In the genomic region with DNA sequence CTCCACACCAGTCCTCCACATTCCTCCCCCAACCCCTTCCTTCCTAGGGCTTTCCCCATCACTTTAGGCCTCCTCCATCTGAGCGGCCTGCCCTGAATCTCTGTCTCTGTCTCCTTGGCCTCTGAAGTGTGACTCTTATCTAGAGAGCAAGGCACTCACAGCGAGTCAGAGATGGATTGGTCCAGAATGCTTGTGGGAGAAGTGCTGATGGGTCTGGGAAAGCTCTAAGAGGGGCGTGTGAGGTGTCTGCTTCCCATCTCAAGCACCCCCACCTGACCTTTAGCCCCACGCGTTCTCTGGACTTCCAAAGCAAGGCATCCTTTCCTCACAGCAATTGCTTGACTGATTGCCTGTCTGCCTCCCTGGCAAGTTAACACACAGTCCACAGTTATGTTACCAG, we compare ENCODE assay signal across 23 mouse cellular contexts. TPM values are rescaled to one million over a fixed set of nuclear protein-coding genes. Genes with fewer than 3 reads are reported as not detected.
DNase-seq lines count a peak whose midpoint lies in the region; ATAC-seq and TF ChIP-seq lines count a peak whose summit lies in the region.
"Had no signal": no experiment of that assay in that cellular context is flagged by ENCODE, and none has a peak within 500 bp of the region (broad histone marks: within the 10 kb centered on the region; RNA-seq: fewer than 3 reads in every experiment).

No protein-coding gene starts in this region.

- intact Hi-C loops in heart, postnatal 25 days (cut with DNase I), result no loop called here

- H3K4me2 ChIP-seq in heart, embryonic 12.5 days, result no peak overlapping the region
- H3K4me2 ChIP-seq in intestine, embryonic 16.5 days (ENCODE audit: low read depth, low read length), result no peak overlapping the region
- H3K4me2 ChIP-seq in intestine, embryonic 15.5 days (replicated peaks), result no peak overlapping the region
- H3K4me2 ChIP-seq in stomach, postnatal 0 days (replicated peaks; ENCODE audit: low read depth), result no peak overlapping the region
- H3K4me2 ChIP-seq: hindbrain, embryonic 12.5 days; liver, embryonic 13.5 days; midbrain, embryonic 15.5 days; neural tube, embryonic 13.5 days had no signal

- H3K36me3 ChIP-seq in heart, embryonic 12.5 days, result no peaks in the 10 kb centered on the region
- H3K36me3 ChIP-seq in intestine, embryonic 16.5 days (ENCODE audit: control insufficient read depth, insufficient read depth, low read length), result no peaks in the 10 kb centered on the region
- H3K36me3 ChIP-seq in intestine, embryonic 15.5 days, result no peaks in the 10 kb centered on the region
- H3K36me3 ChIP-seq in stomach, postnatal 0 days (ENCODE audit: control insufficient read depth, insufficient read depth, low read length), result no peaks in the 10 kb centered on the region
- H3K36me3 ChIP-seq: hindbrain, embryonic 12.5 days; liver, embryonic 13.5 days; midbrain, embryonic 15.5 days; neural tube, embryonic 13.5 days had no signal

- no peak overlapping the region for H3K9ac ChIP-seq in heart, embryonic 12.5 days
- no peak overlapping the region for H3K9ac ChIP-seq in intestine, embryonic 16.5 days (ENCODE audit: low read depth, low read length)
- H3K9ac ChIP-seq in intestine, embryonic 15.5 days, result no peak overlapping the region
- H3K9ac ChIP-seq in stomach, postnatal 0 days (ENCODE audit: low read length), result no peak overlapping the region
- H3K9ac ChIP-seq: hindbrain, embryonic 12.5 days; liver, embryonic 13.5 days; midbrain, embryonic 15.5 days; neural tube, embryonic 13.5 days had no signal

- peaks cover 4% of the 10 kb centered on the region; the same call in 1 of the 2 replicates for H3K27me3 ChIP-seq in heart, embryonic 12.5 days (replicated peaks)
- no peaks in the 10 kb centered on the region for H3K27me3 ChIP-seq in intestine, embryonic 16.5 days (replicated peaks; ENCODE audit: control insufficient read depth, insufficient read depth, low read length)
- H3K27me3 ChIP-seq in intestine, embryonic 15.5 days (replicated peaks), result no peaks in the 10 kb centered on the region
- no peaks in the 10 kb centered on the region for H3K27me3 ChIP-seq in stomach, postnatal 0 days (ENCODE audit: control insufficient read depth, insufficient read depth, low read length)
- H3K27me3 ChIP-seq: midbrain, embryonic 15.5 days had no signal

- H3K4me3 ChIP-seq in heart, embryonic 12.5 days, result no peak overlapping the region
- no peak overlapping the region for H3K4me3 ChIP-seq in intestine, embryonic 16.5 days (ENCODE audit: low read length)
- H3K4me3 ChIP-seq in intestine, embryonic 15.5 days (replicated peaks), result no peak overlapping the region
- H3K4me3 ChIP-seq in brown adipose tissue, adult 24 weeks (ENCODE audit: insufficient read depth, low read depth, low read length), result peak overlapping the region; percentile 35
- no peak overlapping the region for H3K4me3 ChIP-seq in stomach, postnatal 0 days (ENCODE audit: low read depth, low read length)
- H3K4me3 ChIP-seq: hindbrain, embryonic 12.5 days; liver, embryonic 13.5 days; megakaryocyte, embryonic 14.5 days; midbrain, embryonic 15.5 days; neural tube, embryonic 13.5 days had no signal

- no peaks in the 10 kb centered on the region for H3K9me3 ChIP-seq in heart, embryonic 12.5 days (replicated peaks)
- no peaks in the 10 kb centered on the region for H3K9me3 ChIP-seq in intestine, embryonic 16.5 days (ENCODE audit: control insufficient read depth, low read length)
- H3K9me3 ChIP-seq in intestine, embryonic 15.5 days, result no peaks in the 10 kb centered on the region
- no peaks in the 10 kb centered on the region for H3K9me3 ChIP-seq in stomach, postnatal 0 days (ENCODE audit: control insufficient read depth, low read length)
- H3K9me3 ChIP-seq: hindbrain, embryonic 12.5 days; liver, embryonic 13.5 days; megakaryocyte, embryonic 14.5 days; midbrain, embryonic 15.5 days; neural tube, embryonic 13.5 days had no signal

- TF ChIP-seq EP300 in stomach, postnatal 0 days (optimal IDR thresholded peaks at IDR 0.05), result no peak

- peak overlapping the region; percentile 66 for H3K27ac ChIP-seq in heart, embryonic 12.5 days (ENCODE audit: poor library complexity, severe bottlenecking)
- H3K27ac ChIP-seq in intestine, embryonic 16.5 days (ENCODE audit: low read length), result no peak overlapping the region
- H3K27ac ChIP-seq in intestine, embryonic 15.5 days, result no peak overlapping the region
- peak overlapping the region; percentile 79 for H3K27ac ChIP-seq in brown adipose tissue, adult 24 weeks (replicated peaks; ENCODE audit: low read depth, low read length)
- no peak overlapping the region for H3K27ac ChIP-seq in stomach, postnatal 0 days (replicated peaks)
- H3K27ac ChIP-seq: hindbrain, embryonic 12.5 days; liver, embryonic 13.5 days; midbrain, embryonic 15.5 days; neural tube, embryonic 13.5 days had no signal

- no peak for TF ChIP-seq CTCF in stomach, postnatal 0 days (IDR thresholded peaks at IDR 0.05; ENCODE audit: low read depth)

- no peak for DNase-seq in heart, postnatal 25 days (ENCODE audit: low spot score)
- peak; percentile 39 for DNase-seq in embryo, embryonic 11 days
- no peak for DNase-seq in layer of hippocampus, adult 9-10 months (ENCODE audit: low spot score)
- no peak for DNase-seq in stomach, postnatal 0 days (ENCODE audit: low spot score)
- DNase-seq: cerebellum, adult 11-12 months; cerebellum, postnatal 10 days; kidney, adult 8-10 months; left cerebral cortex, postnatal 4 days; liver, embryonic 13.5 days; lung, adult 2 months; right cerebral cortex, postnatal 4 days had no signal

- H3K4me1 ChIP-seq in heart, embryonic 12.5 days (replicated peaks), result peaks cover 65% of the 10 kb centered on the region
- peaks cover 8% of the 10 kb centered on the region for H3K4me1 ChIP-seq in intestine, embryonic 16.5 days (ENCODE audit: control insufficient read depth, insufficient read depth, low read length)
- H3K4me1 ChIP-seq in intestine, embryonic 15.5 days (replicated peaks), result peaks cover 8% of the 10 kb centered on the region; the same call in 1 of the 2 replicates
- H3K4me1 ChIP-seq in brown adipose tissue, adult 24 weeks (ENCODE audit: control insufficient read depth, insufficient read depth, insufficient read length, low read length), result peaks cover 23% of the 10 kb centered on the region
- no peaks in the 10 kb centered on the region for H3K4me1 ChIP-seq in stomach, postnatal 0 days (replicated peaks; ENCODE audit: control insufficient read depth, insufficient read depth)

- ATAC-seq in heart, embryonic 12.5 days (ENCODE audit: insufficient number of reproducible peaks, low FRiP score), result peak; percentile 51; the same call in 1 of the 2 replicates
- ATAC-seq in intestine, embryonic 16.5 days, result 0 out of 2 replicates have a peak, but pooled peaks have one; percentile 23
- ATAC-seq in intestine, embryonic 15.5 days, result no peak
- ATAC-seq in stomach, postnatal 0 days (ENCODE audit: low FRiP score, low TSS enrichment), result no peak
- ATAC-seq: forebrain, embryonic 14.5 days; inflammation-experienced regulatory T-cells, adult 6 months; midbrain, embryonic 15.5 days had no signal

- WGBS in heart, embryonic 12.5 days, result 8% methylated on average over 5 of the region's 5 CpGs
- 50% methylated on average over 5 of the region's 5 CpGs for WGBS in intestine, embryonic 16.5 days
- WGBS in intestine, embryonic 15.5 days, result 37% methylated on average over 5 of the region's 5 CpGs
- WGBS in stomach, postnatal 0 days, result 45% methylated on average over 5 of the region's 5 CpGs

RNA-seq across cellular contexts. Expression of a gene that starts 20.4 kb away (rescaled TPM):
- polyA plus RNA-seq in heart, embryonic 12.5 days (2016; fragmentation: Nextera tagmentation; extraction: Ambion mirVana), result 2.3 and 2.5 TPM in 2 replicates
- total RNA-seq in heart, postnatal 25 days (2021), result 1 to 10 TPM; 6.5 to 7.0 TPM
- 0.21 and 0.22 TPM in 2 replicates for polyA plus RNA-seq in intestine, embryonic 16.5 days (2015; fragmentation: Nextera tagmentation; extraction: Ambion mirVana)
- polyA plus RNA-seq in intestine, embryonic 15.5 days (2015; fragmentation: Nextera tagmentation; extraction: Ambion mirVana), result 0.24 and 0.25 TPM in 2 replicates
- 0.16 and 0.25 TPM in 2 replicates for polyA plus RNA-seq in brown adipose tissue, adult 24 weeks (2012; ENCODE audit: insufficient read depth, insufficient read length, missing spikeins)
- polyA plus RNA-seq in stomach, postnatal 0 days (2015; fragmentation: Nextera tagmentation; extraction: Ambion mirVana), result 0.05 and 0.12 TPM in 2 replicates
- total RNA-seq: granulocyte monocyte progenitor cell, adult 5-6 weeks had no signal
- polyA plus RNA-seq: inflammation-experienced regulatory T-cells, adult 6 months; liver, embryonic 13.5 days had no signal

RNA-seq across cellular contexts. Expression of a gene that starts 59.0 kb away (rescaled TPM):
- 10.8 and 15.5 TPM in 2 replicates for polyA plus RNA-seq in heart, embryonic 12.5 days (2016; fragmentation: Nextera tagmentation; extraction: Ambion mirVana)
- 1 to 10 TPM; 3.1 to 5.5 TPM for total RNA-seq in heart, postnatal 25 days (2021)
- 1.4 TPM in 2 replicates for polyA plus RNA-seq in intestine, embryonic 16.5 days (2015; fragmentation: Nextera tagmentation; extraction: Ambion mirVana)
- polyA plus RNA-seq in intestine, embryonic 15.5 days (2015; fragmentation: Nextera tagmentation; extraction: Ambion mirVana), result 1.7 and 2.6 TPM in 2 replicates
- not detected in 2 replicates for polyA plus RNA-seq in brown adipose tissue, adult 24 weeks (2012; ENCODE audit: insufficient read depth, insufficient read length, missing spikeins)
- 0.79 and 1.0 TPM in 2 replicates for polyA plus RNA-seq in stomach, postnatal 0 days (2015; fragmentation: Nextera tagmentation; extraction: Ambion mirVana)
- total RNA-seq: granulocyte monocyte progenitor cell, adult 5-6 weeks; left cerebral cortex, adult 8-10 months had no signal

Comparison
In these comparisons a context has a peak if more than half of its experiments do, and no peak if none do; other contexts are left out.
1. ATAC-seq: peak in heart, embryonic 12.5 days (single experiment) and intestine, embryonic 16.5 days (single experiment); none in intestine, embryonic 15.5 days (single experiment) and stomach, postnatal 0 days (single experiment).
2. H3K27ac ChIP-seq: peak in heart, embryonic 12.5 days (single experiment) and brown adipose tissue, adult 24 weeks (single experiment); none in intestine, embryonic 16.5 days (single experiment), intestine, embryonic 15.5 days (single experiment) and stomach, postnatal 0 days (single experiment).